Mouse (Mus musculus): ENCODE results near the gene Mesp2. TPM values are rescaled to one million over a fixed set of nuclear protein-coding genes. Genes with fewer than 3 reads are reported as not detected.

The Mesp2 gene
- 6.4 and 7.0 TPM in 2 replicates for polyA plus RNA-seq (2012; rRNA removed)

DNA sequence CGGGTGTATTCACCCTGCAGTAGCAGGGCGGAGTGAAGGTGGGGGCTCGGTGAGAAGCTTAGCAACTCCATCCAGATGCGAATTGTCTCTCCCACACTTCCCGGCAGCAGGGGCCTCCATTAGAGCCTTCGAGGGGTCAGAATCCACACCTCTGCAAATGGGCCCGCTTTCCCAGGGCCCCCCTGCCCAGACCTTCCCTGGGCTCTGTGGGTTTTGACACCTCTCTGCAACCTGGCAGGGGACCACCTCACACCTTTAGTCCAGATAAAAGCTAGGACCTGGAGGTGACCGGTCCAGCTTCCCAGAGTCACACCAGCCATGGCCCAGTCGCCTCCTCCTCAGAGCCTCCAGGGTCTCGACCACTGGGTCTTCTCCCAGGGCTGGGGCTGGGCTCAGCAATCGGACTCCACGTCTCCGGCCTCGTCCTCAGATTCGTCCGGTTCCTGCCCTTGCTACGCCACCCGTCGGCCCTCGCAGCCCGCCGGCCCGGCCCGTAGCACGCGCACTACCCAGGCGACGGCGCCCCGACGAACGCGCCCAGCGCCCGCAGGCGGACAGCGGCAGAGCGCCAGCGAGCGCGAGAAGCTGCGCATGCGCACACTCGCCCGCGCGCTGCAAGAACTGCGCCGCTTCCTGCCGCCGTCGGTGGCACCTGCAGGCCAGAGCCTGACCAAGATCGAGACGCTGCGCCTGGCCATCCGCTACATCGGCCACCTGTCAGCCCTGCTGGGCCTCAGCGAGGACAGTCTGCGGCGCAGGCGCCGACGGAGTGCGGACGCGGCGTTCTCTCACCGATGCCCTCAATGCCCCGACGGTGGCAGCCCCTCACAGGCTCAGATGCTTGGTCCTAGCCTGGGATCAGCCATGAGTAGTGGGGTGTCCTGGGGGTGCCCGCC, at the start of gene Mesp2:
Gene Mesp2 (plus strand): TSS at position 117 of the 896 bp plus-strand sequence.
- H3K4me3 ChIP-seq (ENCODE audit: control insufficient read depth, low read depth, low read length), result peak within 1 kb of the TSS; percentile 85
- H3K27ac ChIP-seq (ENCODE audit: control insufficient read depth, insufficient read depth, low read depth, low read length), result peak within 1 kb of the TSS; percentile 10; the same call in 1 of the 2 replicates
- peaks cover 10% of the 10 kb centered on the region for H3K4me1 ChIP-seq (ENCODE audit: control insufficient read depth, insufficient read depth, low read length)
- no peaks in the 10 kb centered on the region for H3K36me3 ChIP-seq (ENCODE audit: control insufficient read depth, insufficient read depth, low read length)
- H3K27me3 ChIP-seq (ENCODE audit: control insufficient read depth, insufficient read depth, low read length), result no peaks in the 10 kb centered on the region
- TF ChIP-seq POLR2A (IDR thresholded peaks at IDR 0.05; ENCODE audit: control insufficient read depth, low read depth, low read length) (peak; percentile 57), CTCF (IDR thresholded peaks at IDR 0.05; ENCODE audit: control insufficient read depth, insufficient read depth, insufficient replicate concordance, low read depth, low read length) (no peak)

GRCm38 (mm10) chr7:79761124-79761876, 49.2 kb upstream of the Mesp2 start:
- TF ChIP-seq CTCF (IDR thresholded peaks at IDR 0.05; ENCODE audit: control insufficient read depth, insufficient read depth, insufficient replicate concordance, low read depth, low read length) (no peak), POLR2A (IDR thresholded peaks at IDR 0.05; ENCODE audit: control insufficient read depth, low read depth, low read length) (no peak)
- Histone ChIP-seq H3K27me3 (ENCODE audit: control insufficient read depth, insufficient read depth, low read length) (no peaks in the 10 kb centered on the region), H3K4me1 (ENCODE audit: control insufficient read depth, insufficient read depth, low read length) (no peaks in the 10 kb centered on the region)

DNA sequence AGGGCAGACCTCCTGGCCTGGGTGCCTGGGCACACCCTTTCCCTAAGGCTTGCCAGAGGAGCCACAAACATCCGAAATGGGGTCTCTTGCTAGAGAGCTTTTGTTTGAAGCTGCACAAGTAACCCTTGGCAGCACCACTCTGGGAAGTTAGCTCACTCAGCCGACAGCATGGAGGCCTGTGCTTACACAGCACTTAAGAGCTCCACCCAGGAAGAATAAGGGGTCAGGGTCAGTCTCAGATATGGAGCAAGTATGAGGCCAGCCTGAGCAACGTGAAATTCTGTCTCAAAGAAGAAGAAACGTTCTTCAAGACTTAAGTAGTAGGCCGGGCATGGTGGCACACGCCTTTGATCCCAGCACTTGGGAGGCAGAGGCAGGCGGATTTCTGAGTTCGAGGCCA, 48.4 kb upstream of the Mesp2 start:
- Histone ChIP-seq H3K27me3 (ENCODE audit: control insufficient read depth, insufficient read depth, low read length) (no peaks in the 10 kb centered on the region), H3K4me3 (ENCODE audit: control insufficient read depth, low read depth, low read length) (no peak overlapping the region), H3K4me1 (ENCODE audit: control insufficient read depth, insufficient read depth, low read length) (no peaks in the 10 kb centered on the region), H3K27ac (ENCODE audit: control insufficient read depth, insufficient read depth, low read depth, low read length) (no peak overlapping the region), H3K36me3 (ENCODE audit: control insufficient read depth, insufficient read depth, low read length) (no peaks in the 10 kb centered on the region)
- no peak for TF ChIP-seq POLR2A (IDR thresholded peaks at IDR 0.05; ENCODE audit: control insufficient read depth, low read depth, low read length)
- TF ChIP-seq CTCF (IDR thresholded peaks at IDR 0.05; ENCODE audit: control insufficient read depth, insufficient read depth, insufficient replicate concordance, low read depth, low read length), result no peak

More at GRCm38 (mm10) chr7:79761124-79761876, 49.2 kb upstream of the Mesp2 start:
- Histone ChIP-seq H3K4me3 (ENCODE audit: control insufficient read depth, low read depth, low read length) (no peak overlapping the region), H3K27ac (ENCODE audit: control insufficient read depth, insufficient read depth, low read depth, low read length) (no peak overlapping the region), H3K36me3 (ENCODE audit: control insufficient read depth, insufficient read depth, low read length) (no peaks in the 10 kb centered on the region)

- Histone ChIP-seq H3K36me3 (ENCODE audit: control insufficient read depth, insufficient read depth, low read length) (no peaks in the 10 kb centered on the region), H3K27ac (ENCODE audit: control insufficient read depth, insufficient read depth, low read depth, low read length) (no peak overlapping the region), H3K27me3 (ENCODE audit: control insufficient read depth, insufficient read depth, low read length) (no peaks in the 10 kb centered on the region), H3K4me1 (ENCODE audit: control insufficient read depth, insufficient read depth, low read length) (no peaks in the 10 kb centered on the region), H3K4me3 (ENCODE audit: control insufficient read depth, low read depth, low read length) (no peak overlapping the region)
- TF ChIP-seq CTCF (IDR thresholded peaks at IDR 0.05; ENCODE audit: control insufficient read depth, insufficient read depth, insufficient replicate concordance, low read depth, low read length), result no peak
- no peak for TF ChIP-seq POLR2A (IDR thresholded peaks at IDR 0.05; ENCODE audit: control insufficient read depth, low read depth, low read length)
Observed at GRCm38 (mm10) chr7:79765991-79766390, 44.5 kb upstream of the Mesp2 start.

DNA sequence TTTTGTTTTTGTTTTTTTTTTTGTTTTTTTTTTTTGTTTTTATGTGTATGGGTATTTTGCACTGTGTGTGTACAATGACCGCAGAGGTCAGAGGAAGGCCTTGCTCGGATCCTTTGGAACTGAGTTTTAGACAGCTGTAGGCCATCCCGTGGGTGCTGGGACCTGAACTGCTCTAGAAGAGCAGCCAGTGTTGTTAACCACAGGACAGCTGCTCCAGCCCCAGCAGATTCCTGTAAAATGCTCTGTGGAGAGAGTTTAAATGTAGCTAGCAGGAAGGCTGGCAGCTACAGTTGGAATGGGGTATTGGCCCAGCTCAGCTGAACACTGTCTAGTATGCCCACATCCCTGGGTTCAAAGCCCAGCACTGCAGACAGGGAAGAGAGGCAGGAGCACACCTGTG, 40.9 kb upstream of the Mesp2 start:
- H3K4me1 ChIP-seq (ENCODE audit: control insufficient read depth, insufficient read depth, low read length), result no peaks in the 10 kb centered on the region
- no peaks in the 10 kb centered on the region for H3K27me3 ChIP-seq (ENCODE audit: control insufficient read depth, insufficient read depth, low read length)
- H3K4me3 ChIP-seq (ENCODE audit: control insufficient read depth, low read depth, low read length), result no peak overlapping the region
- TF ChIP-seq CTCF (IDR thresholded peaks at IDR 0.05; ENCODE audit: control insufficient read depth, insufficient read depth, insufficient replicate concordance, low read depth, low read length), result no peak
- TF ChIP-seq POLR2A (IDR thresholded peaks at IDR 0.05; ENCODE audit: control insufficient read depth, low read depth, low read length), result no peak
- no peak overlapping the region for H3K27ac ChIP-seq (ENCODE audit: control insufficient read depth, insufficient read depth, low read depth, low read length)
- peaks cover 1% of the 10 kb centered on the region; the same call in 1 of the 2 replicates for H3K36me3 ChIP-seq (ENCODE audit: control insufficient read depth, insufficient read depth, low read length)

DNA sequence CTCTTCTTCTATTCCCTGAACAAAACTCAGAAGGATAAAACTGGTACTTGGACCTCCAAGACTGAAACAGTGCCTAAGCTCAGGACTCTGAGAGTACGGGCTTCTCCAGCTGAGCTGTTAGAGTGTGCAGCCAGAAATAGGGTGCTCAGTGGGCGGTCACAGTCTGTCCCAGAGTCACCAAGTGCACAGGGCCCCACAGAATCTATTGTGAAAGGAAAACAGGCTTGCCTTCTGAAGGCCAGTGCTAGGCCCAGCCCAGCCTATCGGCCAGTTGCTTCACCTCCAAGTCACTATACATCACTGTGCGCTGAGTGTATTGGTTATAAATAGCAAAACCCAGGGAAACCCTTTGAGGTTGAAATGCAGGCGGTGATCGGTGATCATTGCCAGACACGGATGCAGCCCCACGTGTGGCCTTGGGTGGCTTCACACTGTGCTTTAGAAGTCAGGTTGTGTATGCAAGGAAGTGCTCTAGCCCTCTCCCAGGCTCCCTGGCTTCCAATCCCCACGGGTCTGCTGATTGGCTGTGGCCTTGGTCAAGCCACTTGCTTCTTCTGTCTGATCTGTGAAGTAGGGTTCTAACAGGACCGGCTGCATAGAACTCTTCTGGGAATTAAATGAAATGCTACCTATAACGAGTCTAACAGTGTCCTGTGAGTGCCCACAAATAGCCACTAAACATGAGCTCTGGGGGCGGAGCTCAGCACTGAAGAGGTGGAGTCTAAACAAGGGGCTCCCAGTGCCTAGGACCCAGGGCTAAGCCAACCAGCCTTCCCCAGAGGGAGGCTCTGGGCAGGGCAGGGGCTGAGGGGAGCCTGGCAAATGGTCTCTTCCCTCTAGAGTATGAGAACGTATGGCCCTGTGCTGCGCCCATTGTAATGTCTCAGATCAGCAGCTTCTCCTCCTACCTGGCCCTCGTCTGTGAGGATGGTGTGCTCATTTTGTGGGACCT, 38.7 kb upstream of the Mesp2 start:
- Histone ChIP-seq H3K27me3 (ENCODE audit: control insufficient read depth, insufficient read depth, low read length) (no peaks in the 10 kb centered on the region), H3K4me1 (ENCODE audit: control insufficient read depth, insufficient read depth, low read length) (no peaks in the 10 kb centered on the region), H3K27ac (ENCODE audit: control insufficient read depth, insufficient read depth, low read depth, low read length) (no peak overlapping the region), H3K36me3 (ENCODE audit: control insufficient read depth, insufficient read depth, low read length) (peaks cover 1% of the 10 kb centered on the region), H3K4me3 (ENCODE audit: control insufficient read depth, low read depth, low read length) (no peak overlapping the region)
- TF ChIP-seq POLR2A (IDR thresholded peaks at IDR 0.05; ENCODE audit: control insufficient read depth, low read depth, low read length) (no peak), CTCF (IDR thresholded peaks at IDR 0.05; ENCODE audit: control insufficient read depth, insufficient read depth, insufficient replicate concordance, low read depth, low read length) (no peak)
